Mouse (Mus musculus): ENCODE results near the gene Slc38a9.

GRCm38 (mm10) chr13:112760538-112760881, 100.0 kb downstream of the Slc38a9 start:
- TF ChIP-seq USF1 (IDR thresholded peaks at IDR 0.05; ENCODE audit: low read depth) = no peak
- TF ChIP-seq MAX (IDR thresholded peaks at IDR 0.05; ENCODE audit: low read depth) = no peak
- no peak for TF ChIP-seq POLR2A (IDR thresholded peaks at IDR 0.05; ENCODE audit: insufficient read length, low read depth)
- peak in 1 of 3 experiments; percentile 45 for TF ChIP-seq MYOD1 (IDR thresholded peaks at IDR 0.05; ENCODE audit: control insufficient read depth in 1 of 3, insufficient read length in 2 of 3, low read depth in 2 of 3)

All from myocyte (in vitro differentiated cells).